ENCODE assay signal across 11 mouse cellular contexts in the genomic region with DNA sequence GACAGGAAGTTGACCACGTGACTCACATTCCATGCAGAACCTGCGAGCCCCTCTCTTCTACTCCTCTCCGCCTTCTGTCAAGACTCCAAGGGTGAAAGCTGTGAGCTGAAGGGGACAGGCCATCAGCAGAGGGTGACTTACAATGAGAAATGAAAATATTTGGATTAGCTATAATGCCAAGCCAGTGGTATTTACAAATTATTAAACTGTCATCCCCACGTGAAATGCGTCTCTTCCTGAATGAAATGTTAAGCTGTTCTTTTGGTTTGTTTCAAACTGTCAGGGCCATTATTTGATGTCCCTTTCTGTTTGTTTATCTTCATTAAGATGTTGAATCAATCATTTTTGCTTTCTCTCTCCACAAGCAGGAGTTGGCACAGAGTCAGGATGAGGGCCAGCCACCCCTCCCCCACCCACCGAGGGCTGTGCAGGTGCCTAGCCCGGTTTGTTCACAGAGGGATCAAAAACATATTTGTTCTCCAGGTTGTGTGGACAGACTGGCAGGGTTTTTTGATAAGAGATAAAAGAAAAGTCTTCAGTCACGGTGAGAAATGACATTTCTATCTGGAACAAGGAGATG.
DNase-seq lines count a peak whose midpoint lies in the region; ATAC-seq and TF ChIP-seq lines count a peak whose summit lies in the region.
"Had no signal": no experiment of that assay in that cellular context is flagged by ENCODE, and none has a peak within 500 bp of the region (broad histone marks: within the 10 kb centered on the region; RNA-seq: fewer than 3 reads in every experiment).

No protein-coding gene starts in this region.

- peaks cover 18% of the 10 kb centered on the region for H3K4me1 ChIP-seq in heart, embryonic 12.5 days (replicated peaks)
- peaks cover 15% of the 10 kb centered on the region for H3K4me1 ChIP-seq in lung, embryonic 14.5 days (ENCODE audit: insufficient read depth)
- H3K4me1 ChIP-seq in lung, adult 2 months (ENCODE audit: control insufficient read depth, insufficient read depth, low read length): no peaks in the 10 kb centered on the region
- H3K4me1 ChIP-seq in kidney, embryonic 16.5 days (ENCODE audit: insufficient read depth, low read length): peaks cover 31% of the 10 kb centered on the region
- peaks cover 13% of the 10 kb centered on the region for H3K4me1 ChIP-seq in lung, embryonic 16.5 days (replicated peaks; ENCODE audit: control insufficient read depth, insufficient read depth, low read length)
- no peaks in the 10 kb centered on the region for H3K4me1 ChIP-seq in midbrain, postnatal 0 days (ENCODE audit: insufficient read depth, low read length)
- H3K4me1 ChIP-seq: liver, embryonic 15.5 days had no signal

- no peak overlapping the region for H3K4me3 ChIP-seq in heart, embryonic 12.5 days
- no peak overlapping the region for H3K4me3 ChIP-seq in lung, embryonic 14.5 days (ENCODE audit: low read depth, low read length)
- no peak overlapping the region for H3K4me3 ChIP-seq in lung, adult 2 months (replicated peaks; ENCODE audit: extremely low read depth, low read depth, low read length)
- H3K4me3 ChIP-seq in kidney, embryonic 16.5 days (ENCODE audit: low read length): no peak overlapping the region
- no peak overlapping the region for H3K4me3 ChIP-seq in lung, embryonic 16.5 days (ENCODE audit: low read length)
- H3K4me3 ChIP-seq in midbrain, postnatal 0 days (ENCODE audit: low read depth, low read length): no peak overlapping the region
- H3K4me3 ChIP-seq: liver, embryonic 15.5 days; midbrain, embryonic 13.5 days had no signal

- H3K36me3 ChIP-seq in heart, embryonic 12.5 days: no peaks in the 10 kb centered on the region
- no peaks in the 10 kb centered on the region for H3K36me3 ChIP-seq in lung, embryonic 14.5 days (ENCODE audit: insufficient read depth)
- H3K36me3 ChIP-seq in kidney, embryonic 16.5 days (ENCODE audit: insufficient read depth, low read length): no peaks in the 10 kb centered on the region
- H3K36me3 ChIP-seq in lung, embryonic 16.5 days (ENCODE audit: control insufficient read depth, insufficient read depth, low read length): no peaks in the 10 kb centered on the region
- H3K36me3 ChIP-seq in midbrain, postnatal 0 days (ENCODE audit: insufficient read depth, low read length): no peaks in the 10 kb centered on the region
- H3K36me3 ChIP-seq: liver, embryonic 15.5 days; midbrain, embryonic 13.5 days had no signal

- H3K27ac ChIP-seq in heart, embryonic 12.5 days (ENCODE audit: poor library complexity, severe bottlenecking): no peak overlapping the region
- 0 out of 2 replicates have a peak overlapping the region, but pooled peaks have one; percentile 1 for H3K27ac ChIP-seq in lung, embryonic 14.5 days (ENCODE audit: low read depth)
- H3K27ac ChIP-seq in kidney, embryonic 16.5 days (ENCODE audit: low read length): peak overlapping the region; percentile 31; the same call in 1 of the 2 replicates
- no peak overlapping the region for H3K27ac ChIP-seq in lung, embryonic 16.5 days (ENCODE audit: low read length)
- no peak overlapping the region for H3K27ac ChIP-seq in midbrain, postnatal 0 days (ENCODE audit: low read depth, low read length)
- H3K27ac ChIP-seq: liver, embryonic 15.5 days; midbrain, embryonic 13.5 days had no signal

- DNase-seq in heart, postnatal 25 days (ENCODE audit: low spot score): no peak
- DNase-seq in lung, embryonic 14.5 days: peak; percentile 63
- DNase-seq in lung, adult 2 months: no peak
- no peak for DNase-seq in midbrain, postnatal 0 days (ENCODE audit: low spot score)
- DNase-seq in ovary, postnatal 14 days (ENCODE audit: low spot score): no peak
- DNase-seq: embryo, embryonic 11 days had no signal

- TF ChIP-seq CTCF in lung, embryonic 14.5 days (IDR thresholded peaks at IDR 0.05; ENCODE audit: low read depth): no peak
- no peak for TF ChIP-seq CTCF in lung, adult 2 months (IDR thresholded peaks at IDR 0.05; ENCODE audit: insufficient read depth, low read length)
- no peak for TF ChIP-seq CTCF in midbrain, postnatal 0 days (IDR thresholded peaks at IDR 0.05)

- TF ChIP-seq POLR2A in lung, adult 2 months (IDR thresholded peaks at IDR 0.05; ENCODE audit: borderline replicate concordance, extremely low read depth, low read depth, low read length): no peak

- H3K9ac ChIP-seq in heart, embryonic 12.5 days: 0 out of 2 replicates have a peak overlapping the region, but pooled peaks have one; percentile 10
- H3K9ac ChIP-seq in lung, embryonic 14.5 days: no peak overlapping the region
- H3K9ac ChIP-seq in kidney, embryonic 16.5 days (replicated peaks; ENCODE audit: low read length): no peak overlapping the region
- no peak overlapping the region for H3K9ac ChIP-seq in lung, embryonic 16.5 days (ENCODE audit: low read length)
- H3K9ac ChIP-seq in midbrain, postnatal 0 days (replicated peaks; ENCODE audit: low read length, poor library complexity, severe bottlenecking): no peak overlapping the region
- H3K9ac ChIP-seq: liver, embryonic 15.5 days; midbrain, embryonic 13.5 days had no signal

- ATAC-seq in heart, embryonic 12.5 days (ENCODE audit: insufficient number of reproducible peaks, low FRiP score): no peak
- peak; percentile 69 for ATAC-seq in lung, embryonic 14.5 days (ENCODE audit: insufficient read depth)
- peak; percentile 25; the same call in 1 of the 2 replicates for ATAC-seq in kidney, embryonic 16.5 days (ENCODE audit: low FRiP score, low TSS enrichment)
- peak; percentile 45; the same call in 1 of the 2 replicates for ATAC-seq in lung, embryonic 16.5 days (ENCODE audit: low read depth)
- no peak for ATAC-seq in midbrain, postnatal 0 days (ENCODE audit: low FRiP score)
- ATAC-seq: midbrain, embryonic 13.5 days had no signal

- intact Hi-C loops in heart, postnatal 25 days (cut with DNase I): loop anchor here (5.0 kb wide), 4 partner anchors 53 to 398 kb away; no protein-coding TSS in a partner anchor

- peaks cover 33% of the 10 kb centered on the region for H3K27me3 ChIP-seq in heart, embryonic 12.5 days (replicated peaks)
- H3K27me3 ChIP-seq in lung, embryonic 14.5 days (ENCODE audit: insufficient read depth, low read length): no peaks in the 10 kb centered on the region
- H3K27me3 ChIP-seq in kidney, embryonic 16.5 days (ENCODE audit: insufficient read depth, low read length): peaks cover 12% of the 10 kb centered on the region
- H3K27me3 ChIP-seq in lung, embryonic 16.5 days (ENCODE audit: control insufficient read depth, insufficient read depth, low read depth, low read length): no peaks in the 10 kb centered on the region
- no peaks in the 10 kb centered on the region for H3K27me3 ChIP-seq in midbrain, postnatal 0 days (ENCODE audit: insufficient read depth, low read length)

- WGBS in heart, embryonic 12.5 days: 31% methylated on average over 8 of the region's 8 CpGs
- WGBS in lung, embryonic 14.5 days: 6% methylated on average over 8 of the region's 8 CpGs
- WGBS in lung, adult 2 months: 10% methylated on average over 8 of the region's 8 CpGs
- WGBS in kidney, embryonic 16.5 days: 6% methylated on average over 8 of the region's 8 CpGs
- WGBS in lung, embryonic 16.5 days: 6% methylated on average over 8 of the region's 8 CpGs
- WGBS in midbrain, postnatal 0 days: 47% methylated on average over 8 of the region's 8 CpGs

- peak overlapping the region; percentile 41 for H3K4me2 ChIP-seq in heart, embryonic 12.5 days
- H3K4me2 ChIP-seq in lung, embryonic 14.5 days: peak overlapping the region; percentile 43
- peak overlapping the region; percentile 36 for H3K4me2 ChIP-seq in kidney, embryonic 16.5 days (replicated peaks; ENCODE audit: low read depth, low read length)
- peak overlapping the region; percentile 26 for H3K4me2 ChIP-seq in lung, embryonic 16.5 days (ENCODE audit: low read depth, low read length)
- no peak overlapping the region for H3K4me2 ChIP-seq in midbrain, postnatal 0 days (ENCODE audit: low read depth, low read length, poor library complexity, severe bottlenecking)
- H3K4me2 ChIP-seq: liver, embryonic 15.5 days; midbrain, embryonic 13.5 days had no signal

- no peaks in the 10 kb centered on the region for H3K9me3 ChIP-seq in heart, embryonic 12.5 days (replicated peaks)
- H3K9me3 ChIP-seq in lung, embryonic 14.5 days (ENCODE audit: low read depth, low read length): no peaks in the 10 kb centered on the region
- H3K9me3 ChIP-seq in kidney, embryonic 16.5 days (ENCODE audit: low read length): no peaks in the 10 kb centered on the region
- H3K9me3 ChIP-seq in lung, embryonic 16.5 days (ENCODE audit: control insufficient read depth, low read length): no peaks in the 10 kb centered on the region
- no peaks in the 10 kb centered on the region for H3K9me3 ChIP-seq in midbrain, postnatal 0 days (ENCODE audit: low read length)
- H3K9me3 ChIP-seq: liver, embryonic 15.5 days; midbrain, embryonic 13.5 days had no signal

Comparison
In these comparisons a context has a peak if more than half of its experiments do, and no peak if none do; other contexts are left out.
1. H3K27ac ChIP-seq: peak in lung, embryonic 14.5 days (single experiment) and kidney, embryonic 16.5 days (single experiment); none in heart, embryonic 12.5 days (single experiment), lung, embryonic 16.5 days (single experiment) and midbrain, postnatal 0 days (single experiment).
2. ATAC-seq: peak in lung, embryonic 14.5 days (single experiment), kidney, embryonic 16.5 days (single experiment) and lung, embryonic 16.5 days (single experiment); none in heart, embryonic 12.5 days (single experiment) and midbrain, postnatal 0 days (single experiment).